Mouse (Mus musculus) G1E (cell line): Measurements from ENCODE around the gene Ergic2. TPM values are rescaled to one million over a fixed set of nuclear protein-coding genes. Genes with fewer than 3 reads are reported as not detected.

Source experiments
- ATAC-seq: 2 replicates; pipeline ENCODE4 v1.8.0; 2016; ENCODE audit warnings: mild to moderate bottlenecking; ENCODE audit not compliant: insufficient number of reproducible peaks, poor library complexity, low FRiP score, severe bottlenecking; ENCODE audit errors: extremely low read depth
- DNase-seq: peaks from one replicate; pipeline ENCODE4 v3.0.0; 2012; ENCODE audit warnings: low spot score
- H3K27me3 ChIP-seq: 2 replicates; pipeline ENCODE4 v1.6.1; 2012; ENCODE audit warnings: mild to moderate bottlenecking, low read length, inconsistent platforms; ENCODE audit not compliant: insufficient read depth
- H3K36me3 ChIP-seq: replicated peaks from 2 replicates; pipeline ENCODE3; 2012; ENCODE audit warnings: mild to moderate bottlenecking, inconsistent platforms
- H3K4me1 ChIP-seq: 2 replicates; pipeline ENCODE4 v1.6.1; 2012; ENCODE audit warnings: low read depth, low read length, inconsistent platforms, mixed read lengths; ENCODE audit not compliant: insufficient read depth
- H3K4me3 ChIP-seq: 2 replicates; pipeline ENCODE4 v1.5.1; 2012; ENCODE audit warnings: low read depth, mild to moderate bottlenecking, inconsistent platforms, low read length, moderate library complexity, mixed read lengths
- H3K9me3 ChIP-seq: replicated peaks from 2 replicates; pipeline ENCODE4 v1.6.1; 2012; ENCODE audit warnings: inconsistent platforms
- CTCF ChIP-seq: IDR thresholded peaks from 2 replicates; pipeline ENCODE4 v1.5.1; 2012; ENCODE audit warnings: low read depth, low read length, inconsistent platforms, mixed read lengths
- GATA1 ChIP-seq: IDR thresholded peaks from 2 replicates; pipeline ENCODE4 v1.6.1; 2012; ENCODE audit warnings: borderline replicate concordance, low read length, inconsistent platforms, mixed read lengths
- GATA2 ChIP-seq: IDR thresholded peaks from 2 replicates; pipeline ENCODE4 v1.6.1; 2012; ENCODE audit warnings: low read depth, low read length, inconsistent platforms, borderline replicate concordance
- POLR2AphosphoS5 ChIP-seq: IDR thresholded peaks from 2 replicates; pipeline ENCODE4 v1.6.1; 2012; ENCODE audit warnings: low read depth, low read length, inconsistent platforms; ENCODE audit not compliant: insufficient replicate concordance
- TAL1 ChIP-seq: conservative IDR thresholded peaks from 2 replicates; pipeline ENCODE4 v1.6.1; 2012; ENCODE audit warnings: low read depth, low read length, inconsistent platforms, mixed read lengths
- polyA plus RNA-seq: library from polyadenylated mRNA; stranded (reverse); fragments of >175 nt; gene quantifications from 2 replicates; pipeline ENCODE4 v1.2.3, GENCODE M21; 2012
- total RNA-seq, 2 experiments: library from RNA; stranded (forward) in 1 of 2; stranded (reverse) in 1 of 2; fragments of 200-1000 nt in 1 of 2; fragments of >200 nt in 1 of 2; fragmentation: Nextera tagmentation in 1 of 2; gene quantifications; 2 replicates each; pipeline ENCODE4 v1.2.3; 2014 to 2017

Gene Ergic2
- total RNA-seq (2014; fragmentation: Nextera tagmentation) (137 and 188 TPM in 2 replicates), total RNA-seq (2017) (138 and 148 TPM in 2 replicates), polyA plus RNA-seq (2.5 and 6.7 TPM in 2 replicates)

DNA sequence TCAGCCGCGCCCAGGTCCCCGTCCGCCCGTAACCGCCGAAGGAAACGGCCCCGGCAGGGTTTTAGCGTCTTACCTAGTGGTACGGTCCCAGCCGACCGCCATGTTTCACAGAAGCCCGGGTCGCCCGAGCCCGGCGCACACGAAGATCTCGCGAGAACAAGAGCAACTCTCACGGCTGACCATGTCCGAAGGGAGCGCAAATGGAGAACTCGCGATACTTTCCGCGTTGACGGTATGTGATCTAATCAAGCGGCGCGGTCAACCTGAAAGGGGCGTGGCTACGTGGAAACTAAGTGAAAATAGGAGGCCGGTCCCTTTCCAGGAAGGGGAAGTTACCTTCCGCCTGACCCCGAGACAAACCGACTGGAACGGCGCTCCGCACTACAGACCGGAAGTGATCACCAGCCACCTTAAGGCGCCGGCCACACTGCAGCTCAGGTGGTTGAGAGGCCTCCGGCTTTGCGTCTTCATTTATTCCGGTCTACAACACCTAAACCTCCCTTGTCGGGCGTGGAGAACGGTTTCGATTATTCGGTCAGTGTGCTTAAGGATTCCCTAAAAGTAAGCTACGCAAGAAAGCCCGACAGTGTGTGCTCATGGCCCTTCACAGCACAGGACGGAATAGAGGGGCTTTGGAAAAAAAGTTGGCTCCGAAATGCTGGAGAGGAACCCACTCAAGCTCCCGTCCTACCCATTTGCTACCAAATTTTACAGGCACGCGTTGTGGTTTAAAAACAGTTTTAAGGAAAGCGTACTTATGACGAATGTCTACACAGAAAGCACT, at the start of gene Ergic2:
Gene Ergic2, minus strand, starts transcription at position 478 of the 784 bp plus-strand sequence.
- TF ChIP-seq CTCF (no peak), GATA2 (no peak), POLR2AphosphoS5 (no peak), GATA1 (no peak)
- H3K36me3 ChIP-seq, result peaks cover 30% of the 10 kb centered on the region
- peaks cover 21% of the 10 kb centered on the region for H3K4me1 ChIP-seq
- peak within 1 kb of the TSS; percentile 94 for H3K4me3 ChIP-seq
- H3K27me3 ChIP-seq, result no peaks in the 10 kb centered on the region
- no peaks in the 10 kb centered on the region for H3K9me3 ChIP-seq
- peak; percentile 92 for ATAC-seq
- peak; percentile 92 for DNase-seq

DNA sequence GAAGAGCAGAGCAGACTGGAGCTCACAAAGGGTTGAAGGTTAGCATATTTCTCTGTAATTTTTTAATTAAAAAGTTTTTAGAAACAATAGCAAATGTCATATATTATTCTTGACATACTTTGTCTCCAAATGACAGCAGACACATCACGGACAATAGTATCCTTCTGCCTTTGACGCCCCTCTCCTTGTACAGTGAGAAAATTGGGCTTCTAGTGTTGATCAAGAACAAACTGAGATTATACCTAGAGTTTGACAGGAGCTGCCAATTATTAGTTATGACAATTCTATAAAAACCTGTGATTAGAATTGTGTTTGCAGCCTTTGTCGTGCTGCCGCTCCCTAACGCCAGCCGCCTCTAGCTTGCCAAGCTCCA, 48.5 kb upstream of the Ergic2 start:
- Histone ChIP-seq H3K9me3 (no peaks in the 10 kb centered on the region), H3K36me3 (no peaks in the 10 kb centered on the region), H3K27me3 (no peaks in the 10 kb centered on the region), H3K4me1 (no peaks in the 10 kb centered on the region), H3K4me3 (no peak overlapping the region)
- DNase-seq, result no peak
- TF ChIP-seq TAL1, result no peak
- no peak for TF ChIP-seq POLR2AphosphoS5
- TF ChIP-seq GATA1, result no peak
- TF ChIP-seq CTCF, result no peak
- TF ChIP-seq GATA2, result no peak
- no peak for ATAC-seq

DNA sequence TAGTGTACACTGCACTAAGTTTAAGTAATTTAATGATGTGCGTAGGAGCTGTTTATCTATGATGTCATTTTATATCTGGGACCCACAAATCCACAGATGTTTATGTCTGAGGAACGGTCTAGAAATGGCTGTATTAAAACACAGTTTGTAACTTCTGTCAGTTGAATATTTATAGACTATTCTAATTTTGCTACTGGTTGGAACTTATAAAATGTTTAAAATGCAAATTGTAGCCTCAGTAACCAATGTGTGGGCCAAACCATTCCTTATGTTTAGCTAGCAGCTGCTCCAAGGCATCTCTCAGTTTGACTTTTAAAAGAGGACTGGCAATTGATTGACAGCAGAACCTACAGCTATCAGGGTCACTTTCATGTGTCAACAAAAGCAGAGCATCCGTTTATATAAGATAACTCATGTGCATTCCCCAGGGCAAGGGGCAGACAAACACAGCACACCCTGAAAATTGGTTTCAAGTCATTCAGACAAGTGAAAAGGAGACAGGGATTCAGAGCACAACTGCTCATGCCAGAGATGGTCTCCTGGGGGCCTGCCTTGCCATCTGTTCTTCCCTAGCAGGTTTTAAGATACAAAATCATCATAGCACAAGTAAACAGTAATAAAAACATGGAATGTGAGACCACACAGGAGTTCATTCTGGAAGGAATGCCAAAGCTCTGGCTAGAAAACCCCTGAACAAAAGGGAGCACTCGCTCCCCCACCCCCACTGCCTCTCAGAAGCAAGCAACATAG, 48.0 kb upstream of the Ergic2 start:
- TF ChIP-seq CTCF, result no peak
- no peak for TF ChIP-seq POLR2AphosphoS5
- TF ChIP-seq TAL1, result no peak
- no peak for TF ChIP-seq GATA2
- no peak for TF ChIP-seq GATA1
- Histone ChIP-seq H3K4me1 (no peaks in the 10 kb centered on the region), H3K36me3 (no peaks in the 10 kb centered on the region), H3K27me3 (no peaks in the 10 kb centered on the region), H3K9me3 (no peaks in the 10 kb centered on the region), H3K4me3 (no peak overlapping the region)
- ATAC-seq (no peak), DNase-seq (no peak)

DNA sequence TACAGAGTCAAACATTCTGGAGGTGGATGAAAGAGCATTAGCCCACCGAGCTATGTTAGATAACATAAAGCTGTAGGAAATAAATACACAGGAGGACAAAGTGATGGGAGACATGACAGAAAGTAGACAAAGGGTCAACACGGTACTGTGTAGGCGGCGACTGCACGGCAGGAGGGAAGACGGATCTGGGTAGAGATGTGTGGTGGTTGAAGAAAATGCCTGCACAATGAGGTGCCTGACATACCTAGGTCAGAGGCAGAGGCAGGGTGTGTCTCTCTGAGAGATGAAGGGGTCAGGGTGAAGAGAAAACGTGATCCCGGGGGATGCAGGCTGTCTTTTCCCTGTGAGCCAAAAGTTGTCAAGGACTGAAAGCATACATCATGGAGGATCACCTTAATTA, 46.9 kb upstream of the Ergic2 start:
- Histone ChIP-seq H3K9me3 (no peaks in the 10 kb centered on the region), H3K36me3 (no peaks in the 10 kb centered on the region), H3K27me3 (no peaks in the 10 kb centered on the region), H3K4me3 (no peak overlapping the region), H3K4me1 (no peaks in the 10 kb centered on the region)
- DNase-seq (no peak), ATAC-seq (no peak)
- TF ChIP-seq GATA1 (no peak), CTCF (no peak), POLR2AphosphoS5 (no peak)

DNA sequence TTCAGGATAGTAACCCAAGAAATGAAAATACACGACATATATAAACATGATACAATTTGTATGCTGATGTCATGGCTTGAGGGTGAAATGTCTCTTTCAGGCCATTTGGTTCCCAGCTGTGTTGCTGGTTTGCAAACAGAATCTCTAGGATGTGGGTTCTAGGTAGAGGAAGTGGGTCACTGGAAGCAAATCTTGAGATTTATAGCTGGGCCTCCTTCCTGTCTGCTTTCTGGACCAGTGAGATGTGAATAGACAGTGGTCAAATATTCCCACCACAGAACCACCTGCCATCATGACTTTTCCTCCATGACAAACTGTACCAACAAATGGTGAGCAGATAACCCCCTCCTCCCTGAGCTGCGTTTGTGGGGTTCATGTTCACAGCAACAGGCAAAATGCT, 45.6 kb upstream of the Ergic2 start:
- no peaks in the 10 kb centered on the region for H3K9me3 ChIP-seq
- no peak for TF ChIP-seq GATA1
- no peak for TF ChIP-seq TAL1
- no peak for TF ChIP-seq GATA2
- no peaks in the 10 kb centered on the region for H3K27me3 ChIP-seq
- no peaks in the 10 kb centered on the region for H3K4me1 ChIP-seq
- no peak overlapping the region for H3K4me3 ChIP-seq
- ATAC-seq, result no peak
- DNase-seq, result no peak
- H3K36me3 ChIP-seq, result no peaks in the 10 kb centered on the region

DNA sequence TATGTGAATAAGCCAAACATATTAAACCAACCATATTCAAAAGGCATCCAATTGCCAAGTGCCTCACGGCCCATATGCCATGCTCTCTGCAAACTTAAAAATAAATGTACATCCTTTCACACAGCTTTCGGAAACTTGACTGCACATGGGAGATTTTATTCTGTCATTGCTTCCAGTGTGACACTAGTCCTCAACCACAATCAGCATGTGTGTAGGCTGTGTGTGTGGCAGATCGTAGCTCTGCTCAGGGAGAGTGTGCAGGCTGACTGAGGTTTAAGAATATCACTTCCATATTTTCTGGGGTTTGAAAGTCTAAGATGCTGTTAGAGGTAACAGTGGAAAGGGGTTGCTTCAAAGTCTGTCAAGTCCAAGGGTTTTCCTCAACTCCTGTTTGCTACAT, 43.9 kb upstream of the Ergic2 start:
- Histone ChIP-seq H3K4me1 (no peaks in the 10 kb centered on the region), H3K36me3 (no peaks in the 10 kb centered on the region), H3K9me3 (no peaks in the 10 kb centered on the region), H3K27me3 (no peaks in the 10 kb centered on the region; the same call in 1 of the 2 replicates), H3K4me3 (no peak overlapping the region)
- no peak for ATAC-seq
- no peak for DNase-seq
- TF ChIP-seq GATA1 (no peak), CTCF (no peak), GATA2 (no peak), TAL1 (no peak), POLR2AphosphoS5 (no peak)
